Mouse (Mus musculus): ENCODE results near the gene Bmp8b.
"Not testable (repeated sequence)": the region's sequence is repeated elsewhere in the genome, so short reads cannot be mapped to it uniquely, and the experiment has no call there.

Bmp8b gene

DNA sequence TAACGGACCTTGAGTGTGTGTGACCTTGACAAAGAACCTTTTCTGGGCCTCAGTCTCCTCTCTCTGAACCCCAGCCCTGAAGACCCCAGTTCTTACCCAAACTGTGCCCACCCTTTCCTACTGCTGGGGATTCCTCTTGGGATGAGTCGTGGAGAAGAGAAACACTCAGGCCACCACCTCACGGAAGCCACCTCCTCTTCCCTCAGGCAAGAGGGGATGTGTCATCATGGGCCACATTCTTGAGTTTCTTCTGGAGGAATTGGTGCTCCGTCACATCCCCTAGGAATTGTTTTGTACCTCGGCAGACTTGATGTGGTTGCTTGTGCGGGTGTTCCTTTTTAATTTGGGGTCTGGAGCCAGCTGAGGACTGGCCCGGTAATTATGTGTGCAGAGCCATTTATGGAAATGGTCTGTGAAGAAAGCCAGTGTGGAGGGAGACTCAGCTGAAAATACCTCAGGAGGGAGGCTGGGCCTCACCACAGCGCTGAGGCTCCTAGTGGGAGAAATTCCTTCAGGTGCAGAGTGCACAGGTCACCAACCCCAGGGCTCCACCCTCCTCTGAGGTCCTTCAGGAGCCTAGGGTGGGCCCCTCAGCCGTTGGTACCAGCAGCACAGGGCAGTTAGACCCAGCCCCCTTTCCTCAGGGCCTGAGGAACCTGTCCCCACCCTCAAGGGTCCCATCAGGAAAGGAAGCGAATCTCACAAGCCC is 6.5 kb downstream of the Bmp8b start:
- DNase-seq: not testable (repeated sequence)

- DNase-seq: no peak
Observed at GRCm38 (mm10) chr4:123112216-123112764, 7.3 kb downstream of the Bmp8b start.

GRCm38 (mm10) chr4:123114651-123115050 is 9.7 kb downstream of the Bmp8b start:
- not testable (repeated sequence) for DNase-seq

GRCm38 (mm10) chr4:123116011-123116410 is 11.0 kb downstream of the Bmp8b start, which contains the start of gene Oxct2b:
TSS of gene Oxct2b (plus strand) at chr4:123116266.
- DNase-seq: no peak

DNA sequence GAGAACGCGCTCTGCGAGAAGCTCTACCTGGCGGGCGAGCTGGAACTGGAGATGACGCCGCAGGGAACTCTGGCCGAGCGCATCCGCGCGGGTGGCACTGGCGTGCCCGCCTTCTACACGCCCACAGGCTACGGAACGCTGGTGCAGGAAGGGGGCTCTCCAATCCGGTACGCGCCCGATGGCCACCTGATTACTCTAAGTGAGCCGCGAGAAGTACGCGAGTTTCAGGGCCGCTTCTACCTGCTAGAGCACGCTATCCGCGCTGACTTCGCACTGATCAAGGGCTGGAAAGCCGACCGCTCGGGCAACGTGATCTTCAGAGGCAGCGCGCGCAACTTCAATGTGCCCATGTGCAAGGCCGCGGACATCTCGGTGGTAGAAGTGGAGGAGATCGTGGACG is 11.7 kb downstream of the Bmp8b start:
- DNase-seq: not testable (repeated sequence)

DNA sequence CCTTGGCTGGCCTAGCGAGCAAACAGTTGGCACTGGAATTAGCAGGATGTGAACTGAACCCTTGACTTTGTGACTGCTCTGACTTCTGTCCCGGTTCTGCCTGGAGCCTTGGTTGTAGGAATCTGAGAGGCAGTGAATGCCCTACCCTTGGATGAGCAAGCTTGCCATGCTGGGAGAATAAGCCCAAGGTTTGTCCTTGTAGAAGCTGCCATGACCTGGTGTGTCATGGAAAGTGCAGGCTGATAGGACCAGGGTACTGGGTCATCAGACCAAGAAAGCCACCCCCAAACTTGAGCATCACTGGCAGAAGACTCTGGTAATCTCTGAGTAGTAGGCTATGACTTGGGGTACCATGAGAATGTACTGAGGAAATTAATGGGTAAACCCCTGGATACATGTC is 16.3 kb downstream of the Bmp8b start:
- DNase-seq: no peak

- no peak for DNase-seq
Observed at GRCm38 (mm10) chr4:123126626-123127025, 21.7 kb downstream of the Bmp8b start.

GRCm38 (mm10) chr4:123127051-123127450 is 22.1 kb downstream of the Bmp8b start:
- no peak for DNase-seq

- DNase-seq: no peak
Observed at GRCm38 (mm10) chr4:123137551-123137950, 32.6 kb downstream of the Bmp8b start.

GRCm38 (mm10) chr4:123139513-123140154 is 34.7 kb downstream of the Bmp8b start, which contains the start of gene Ppie:
TSS of gene Ppie (minus strand) at chr4:123139951.
- peak; percentile 87 for DNase-seq

- DNase-seq: peak; percentile 15
Observed at GRCm38 (mm10) chr4:123147446-123148150, 42.6 kb downstream of the Bmp8b start.

- peak; percentile 26 for DNase-seq
Observed at GRCm38 (mm10) chr4:123152003-123152402, 47.0 kb downstream of the Bmp8b start.

- no peak for DNase-seq
Observed at GRCm38 (mm10) chr4:123152976-123153375, 48.0 kb downstream of the Bmp8b start.

DNA sequence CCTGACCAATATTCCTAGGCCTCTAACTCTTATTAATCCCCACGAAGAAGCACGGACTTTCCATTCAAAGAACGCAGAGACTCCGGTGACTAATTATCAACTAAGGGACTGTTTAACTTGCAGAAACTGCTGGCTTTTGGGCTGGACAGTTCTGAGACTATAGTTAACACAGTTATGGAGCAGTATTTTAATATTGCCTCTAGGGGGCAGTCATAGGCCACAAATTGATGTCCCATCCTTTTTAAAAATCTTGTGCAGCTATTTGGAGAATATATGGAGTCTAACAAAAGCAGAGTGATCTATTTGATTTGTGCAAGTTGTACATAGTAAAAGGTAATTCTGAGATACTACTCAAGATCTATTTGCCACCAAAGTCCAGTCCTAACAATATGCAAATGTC is 50.0 kb downstream of the Bmp8b start:
- no peak for DNase-seq

DNA sequence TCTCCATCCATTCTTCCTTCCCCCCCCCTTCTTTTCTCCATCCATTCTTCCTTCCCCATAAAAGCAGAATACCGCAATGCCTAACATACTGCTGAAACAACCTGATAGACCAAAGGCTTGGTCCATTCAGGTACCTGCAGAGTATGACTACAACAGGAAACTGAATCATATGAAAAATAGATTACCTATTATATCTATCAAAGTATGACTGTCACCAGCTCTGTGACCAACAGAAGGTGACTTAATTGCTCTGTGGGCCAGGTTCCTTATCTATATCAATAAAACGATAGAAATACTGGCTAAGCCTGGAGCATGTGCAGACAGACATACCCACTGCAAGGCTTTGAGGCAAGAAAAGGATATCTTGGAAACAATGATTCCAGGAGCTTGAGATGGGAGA is 50.5 kb downstream of the Bmp8b start:
- DNase-seq: no peak

DNA sequence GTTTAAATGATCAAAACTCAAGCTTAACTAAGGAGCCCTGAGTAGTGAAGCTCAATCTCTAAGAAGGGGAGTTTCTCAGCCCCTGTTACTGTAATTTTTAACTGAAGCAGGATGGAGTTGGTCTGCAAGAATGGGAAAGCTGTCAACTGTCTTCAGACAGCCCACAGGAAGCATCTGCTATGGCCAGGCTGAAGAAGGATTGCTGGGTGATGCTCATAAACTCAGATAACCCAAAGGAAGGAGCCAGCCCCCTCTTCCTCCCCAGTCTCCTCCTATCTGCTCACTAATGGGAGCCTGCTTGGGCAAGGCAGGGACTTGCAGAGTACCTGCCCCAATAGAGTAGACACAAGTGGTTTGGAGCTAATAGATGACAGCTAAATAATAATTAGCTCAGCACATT is 50.9 kb downstream of the Bmp8b start:
- no peak for DNase-seq

- DNase-seq: no peak
Observed at GRCm38 (mm10) chr4:123160571-123160970, 55.6 kb downstream of the Bmp8b start.

DNA sequence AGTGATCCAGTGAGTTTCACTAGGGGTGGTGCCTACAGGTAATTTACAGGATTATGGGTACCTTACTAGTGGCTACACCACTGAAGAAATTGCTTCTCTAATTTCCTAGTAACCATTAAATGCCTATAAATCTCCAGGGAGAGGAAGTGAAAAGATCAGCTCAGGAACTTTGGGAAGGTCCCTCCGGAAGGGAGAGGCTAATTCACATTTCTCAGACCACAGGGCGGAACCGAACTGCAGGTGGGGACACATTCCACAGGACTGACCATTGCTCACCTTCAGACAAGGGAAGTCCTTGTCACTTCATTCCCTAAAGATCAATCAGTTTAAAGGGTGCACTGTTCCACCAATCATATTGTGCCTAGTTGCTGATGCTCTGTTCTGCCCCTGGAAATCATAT is 56.3 kb downstream of the Bmp8b start:
- not testable (repeated sequence) for DNase-seq

DNA sequence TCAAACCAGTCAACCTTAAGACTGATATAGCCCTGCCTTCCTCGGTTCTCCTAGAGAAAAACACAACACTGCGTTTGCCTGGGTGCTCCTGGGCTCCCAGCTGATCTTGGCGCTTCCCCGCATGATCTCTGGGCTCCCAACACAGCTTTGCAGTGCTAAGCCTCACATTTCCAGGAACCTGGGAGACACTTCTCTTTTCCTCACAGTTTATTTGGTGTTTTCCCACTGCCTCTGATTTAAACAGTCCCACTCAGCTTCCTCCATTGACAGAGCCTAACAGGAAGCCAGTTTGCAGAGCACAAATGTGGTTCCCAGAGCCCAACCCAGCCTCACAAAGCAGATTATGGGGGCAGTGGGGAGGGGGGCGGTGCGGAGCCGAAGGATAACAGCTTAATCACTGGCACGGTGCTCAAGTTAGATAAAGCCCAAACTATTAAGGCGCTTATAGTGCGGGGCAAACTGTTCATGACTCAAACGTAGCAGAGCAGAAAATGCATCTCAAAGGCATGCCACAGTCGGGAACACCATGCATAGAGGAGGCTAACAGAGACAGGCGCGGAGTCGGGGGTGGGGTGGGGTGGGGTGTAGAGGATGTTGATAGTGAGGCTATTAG is 57.4 kb downstream of the Bmp8b start:
- DNase-seq: no peak

DNA sequence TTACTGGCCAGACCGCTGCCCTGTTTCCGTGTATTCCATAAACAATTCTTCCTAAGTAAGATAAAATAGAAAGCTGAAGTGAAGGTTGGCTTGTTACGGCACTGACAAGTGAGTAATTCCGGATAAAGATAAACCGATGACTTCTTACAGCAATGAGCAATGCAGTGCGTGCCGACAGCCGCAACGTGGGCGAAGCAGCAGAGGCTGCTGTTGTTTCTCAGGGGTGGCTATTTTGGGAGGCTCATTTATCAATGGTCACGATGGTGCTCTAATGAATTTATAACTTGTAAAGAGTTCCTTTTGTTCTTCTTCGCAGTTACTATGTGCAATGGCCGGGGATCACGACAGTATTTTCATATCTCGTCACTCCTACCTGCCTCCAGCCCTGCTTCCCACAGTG is 59.2 kb downstream of the Bmp8b start:
- no peak for DNase-seq

DNA sequence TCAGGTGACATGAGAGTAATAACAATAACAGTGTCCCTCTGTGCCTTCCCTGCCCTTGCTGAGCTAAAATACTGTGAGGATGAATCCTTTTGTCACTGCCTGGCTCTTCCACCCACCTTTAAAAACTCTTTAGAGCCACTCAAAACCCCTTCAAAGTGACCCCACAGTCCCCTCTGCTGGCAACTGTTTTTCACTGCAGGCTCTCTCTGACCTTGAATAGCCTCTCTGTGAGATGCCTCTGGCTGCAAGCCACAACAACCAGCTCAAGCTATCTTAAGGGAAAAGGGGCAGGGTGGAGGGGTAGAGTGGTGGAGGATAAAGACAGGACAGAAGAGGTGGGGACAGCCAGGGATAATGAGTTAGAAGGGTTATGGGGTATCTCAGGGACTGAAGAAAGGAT is 66.8 kb downstream of the Bmp8b start:
- no peak for DNase-seq

Data from thymus, postnatal 4 days (tissue).